Mouse (Mus musculus): Measurements from ENCODE around the gene Rgl2. TPM values are rescaled to one million over a fixed set of nuclear protein-coding genes. Genes with fewer than 3 reads are reported as not detected.
A peak's percentile ranks its signal among the peaks of the same experiment; 100 is the strongest.

Rgl2 gene
- polyA plus RNA-seq, 1 experiment from 2014 or later, result 60.1 TPM

- peaks cover 41% of the 10 kb centered on the region for H3K4me1 ChIP-seq (replicated peaks)
- ATAC-seq (ENCODE audit: low FRiP score, low read depth), result no peak
- H3K9me3 ChIP-seq, result no peaks in the 10 kb centered on the region
- peaks cover 31% of the 10 kb centered on the region for H3K36me3 ChIP-seq
- peak overlapping the region; percentile 72 for H3K4me3 ChIP-seq
- peak overlapping the region; percentile 81 for H3K9ac ChIP-seq
- H3K27ac ChIP-seq (replicated peaks), result peak overlapping the region; percentile 82; the same call in 1 of the 2 replicates
- H3K4me2 ChIP-seq, result peak overlapping the region; percentile 93
- no peaks in the 10 kb centered on the region for H3K27me3 ChIP-seq
- WGBS, result 50% methylated on average over 11 of the region's 11 CpGs
Observed at GRCm38 (mm10) chr17:33910346-33911051, 18.8 kb upstream of the Rgl2 start.

DNA sequence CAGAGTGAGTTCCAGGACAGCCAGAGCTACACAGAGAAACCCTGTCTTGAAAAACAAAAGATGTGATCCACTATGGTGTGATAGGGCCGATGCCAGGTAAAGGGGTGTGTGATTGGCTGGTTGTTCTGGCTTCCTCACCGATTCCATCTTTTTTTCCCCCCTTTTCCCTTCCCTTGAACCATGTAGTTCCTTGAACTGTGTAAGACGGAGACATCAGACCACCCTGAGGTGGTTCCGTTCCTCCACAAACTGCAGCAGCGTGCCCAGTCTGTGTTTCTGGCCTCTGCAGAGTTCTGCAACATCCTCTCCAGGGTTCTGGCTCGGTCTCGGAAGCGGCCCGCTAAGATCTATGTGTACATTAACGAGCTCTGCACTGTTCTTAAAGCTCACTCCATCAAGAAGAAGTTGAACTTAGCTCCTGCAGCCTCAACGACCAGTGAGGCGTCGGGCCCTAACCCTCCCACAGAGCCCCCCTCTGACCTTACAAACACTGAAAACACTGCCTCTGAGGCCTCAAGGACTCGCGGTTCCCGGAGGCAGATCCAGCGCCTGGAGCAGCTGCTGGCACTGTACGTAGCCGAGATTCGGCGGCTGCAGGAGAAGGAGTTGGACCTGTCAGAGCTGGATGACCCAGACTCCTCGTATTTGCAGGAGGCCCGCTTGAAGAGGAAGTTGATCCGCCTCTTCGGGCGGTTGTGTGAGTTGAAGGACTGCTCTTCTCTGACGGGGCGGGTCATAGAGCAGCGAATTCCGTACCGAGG is 18.1 kb upstream of the Rgl2 start:
- ATAC-seq (ENCODE audit: low FRiP score, low read depth), result no peak
- H3K27ac ChIP-seq (replicated peaks), result no peak overlapping the region
- 0 out of 2 replicates have a peak overlapping the region, but pooled peaks have one; percentile 93 for H3K4me2 ChIP-seq
- no peaks in the 10 kb centered on the region for H3K27me3 ChIP-seq
- 90% methylated on average over 31 of the region's 31 CpGs for WGBS
- H3K36me3 ChIP-seq, result peaks cover 31% of the 10 kb centered on the region
- peaks cover 42% of the 10 kb centered on the region for H3K4me1 ChIP-seq (replicated peaks)
- H3K4me3 ChIP-seq, result no peak overlapping the region
- H3K9me3 ChIP-seq, result no peaks in the 10 kb centered on the region
- H3K9ac ChIP-seq, result no peak overlapping the region

DNA sequence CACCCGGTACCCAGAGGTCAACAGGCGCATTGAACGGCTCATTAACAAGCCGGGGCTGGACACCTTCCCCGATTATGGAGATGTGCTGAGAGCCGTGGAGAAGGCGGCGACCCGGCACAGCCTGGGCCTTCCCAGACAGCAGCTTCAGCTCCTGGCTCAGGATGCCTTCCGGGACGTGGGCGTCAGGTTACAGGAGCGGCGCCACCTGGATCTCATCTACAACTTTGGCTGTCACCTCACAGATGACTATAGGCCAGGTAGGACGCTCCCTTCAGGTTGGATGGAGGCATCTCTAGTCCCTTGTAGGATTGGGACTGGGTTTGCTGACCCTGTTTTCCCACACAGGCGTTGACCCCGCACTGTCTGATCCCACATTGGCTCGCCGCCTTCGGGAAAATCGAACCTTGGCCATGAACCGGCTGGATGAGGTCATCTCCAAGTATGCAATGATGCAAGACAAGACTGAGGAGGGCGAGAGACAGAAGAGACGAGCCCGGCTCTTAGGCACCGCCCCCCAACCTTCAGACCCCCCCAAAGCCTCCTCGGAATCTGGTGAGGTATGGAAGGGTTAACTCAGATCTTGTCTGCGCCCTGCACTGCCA is 17.4 kb upstream of the Rgl2 start:
- ATAC-seq (ENCODE audit: low FRiP score, low read depth), result no peak
- no peak overlapping the region for H3K4me2 ChIP-seq
- H3K4me3 ChIP-seq, result no peak overlapping the region
- H3K9ac ChIP-seq, result no peak overlapping the region
- H3K27ac ChIP-seq (replicated peaks), result no peak overlapping the region
- WGBS, result 90% methylated on average over 28 of the region's 28 CpGs
- peaks cover 48% of the 10 kb centered on the region for H3K4me1 ChIP-seq (replicated peaks)
- peaks cover 31% of the 10 kb centered on the region for H3K36me3 ChIP-seq
- no peaks in the 10 kb centered on the region for H3K27me3 ChIP-seq
- H3K9me3 ChIP-seq, result no peaks in the 10 kb centered on the region

- ATAC-seq (ENCODE audit: low FRiP score, low read depth), result no peak
- H3K36me3 ChIP-seq, result peaks cover 31% of the 10 kb centered on the region
- H3K4me2 ChIP-seq, result no peak overlapping the region
- no peak overlapping the region for H3K4me3 ChIP-seq
- no peaks in the 10 kb centered on the region; the same call in 1 of the 2 replicates for H3K27me3 ChIP-seq
- WGBS, result 89% methylated on average over 10 of the region's 10 CpGs
- H3K9me3 ChIP-seq, result no peaks in the 10 kb centered on the region
- H3K27ac ChIP-seq (replicated peaks), result no peak overlapping the region
- peaks cover 45% of the 10 kb centered on the region for H3K4me1 ChIP-seq (replicated peaks)
- H3K9ac ChIP-seq, result no peak overlapping the region
Observed at GRCm38 (mm10) chr17:33913264-33913663, 16.1 kb upstream of the Rgl2 start.

GRCm38 (mm10) chr17:33913905-33914304 is 15.4 kb upstream of the Rgl2 start:
- Histone ChIP-seq H3K27me3 (no peaks in the 10 kb centered on the region; the same call in 1 of the 2 replicates), H3K4me1 (replicated peaks) (peaks cover 45% of the 10 kb centered on the region), H3K4me2 (no peak overlapping the region), H3K36me3 (peaks cover 33% of the 10 kb centered on the region), H3K9ac (no peak overlapping the region), H3K4me3 (no peak overlapping the region), H3K27ac (replicated peaks) (no peak overlapping the region), H3K9me3 (no peaks in the 10 kb centered on the region)
- no peak for ATAC-seq (ENCODE audit: low FRiP score, low read depth)
- WGBS, result 96% methylated on average over 8 of the region's 8 CpGs

GRCm38 (mm10) chr17:33914969-33915391 is 14.4 kb upstream of the Rgl2 start:
- Histone ChIP-seq H3K27me3 (no peaks in the 10 kb centered on the region; the same call in 1 of the 2 replicates), H3K9me3 (no peaks in the 10 kb centered on the region), H3K36me3 (peaks cover 33% of the 10 kb centered on the region), H3K27ac (replicated peaks) (no peak overlapping the region; the same call in 1 of the 2 replicates), H3K9ac (no peak overlapping the region), H3K4me2 (peak overlapping the region; percentile 78), H3K4me1 (replicated peaks) (peaks cover 51% of the 10 kb centered on the region), H3K4me3 (0 out of 2 replicates have a peak overlapping the region, but pooled peaks have one; percentile 57)
- ATAC-seq (ENCODE audit: low FRiP score, low read depth), result no peak
- WGBS, result 68% methylated on average over 13 of the region's 13 CpGs

DNA sequence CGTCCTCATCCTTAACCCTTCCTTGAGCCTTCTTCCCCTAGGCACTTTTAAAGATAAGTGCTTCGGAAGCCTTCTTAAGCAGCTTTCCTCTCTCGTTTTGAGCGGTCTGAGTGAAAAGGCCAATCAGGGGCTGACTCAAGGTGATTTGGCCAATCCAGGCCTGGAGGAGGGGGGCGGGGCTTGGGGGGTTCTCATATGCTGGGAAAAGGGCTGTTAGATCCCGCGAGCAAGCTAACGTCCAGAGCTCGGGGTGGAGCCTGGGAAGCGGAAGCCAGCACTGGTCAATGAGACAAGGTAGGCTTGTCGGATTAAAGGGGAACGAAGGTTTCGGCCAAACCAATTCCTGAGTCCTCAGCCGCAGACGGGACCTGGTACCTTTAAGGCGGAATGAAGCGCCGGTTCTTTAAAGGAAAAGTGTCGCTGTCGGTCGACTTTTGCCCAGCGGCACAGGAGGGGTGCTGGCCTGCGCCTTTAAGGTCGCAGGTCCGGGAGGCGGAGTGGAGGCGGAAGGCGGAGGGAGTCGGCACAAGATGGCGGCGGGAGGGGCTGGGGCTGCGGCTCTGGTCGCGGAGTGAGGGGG is 13.6 kb upstream of the Rgl2 start, which contains the start of the genes Tapbp and Zbtb22:
Gene Tapbp, plus strand, starts transcription at position 229 of the 580 bp plus-strand sequence.
Gene Zbtb22, plus strand, starts transcription at position 234 of the 580 bp plus-strand sequence.
- H3K27ac ChIP-seq (replicated peaks), result peak within 1 kb of the TSS; percentile 84
- peaks cover 33% of the 10 kb centered on the region for H3K36me3 ChIP-seq

DNA sequence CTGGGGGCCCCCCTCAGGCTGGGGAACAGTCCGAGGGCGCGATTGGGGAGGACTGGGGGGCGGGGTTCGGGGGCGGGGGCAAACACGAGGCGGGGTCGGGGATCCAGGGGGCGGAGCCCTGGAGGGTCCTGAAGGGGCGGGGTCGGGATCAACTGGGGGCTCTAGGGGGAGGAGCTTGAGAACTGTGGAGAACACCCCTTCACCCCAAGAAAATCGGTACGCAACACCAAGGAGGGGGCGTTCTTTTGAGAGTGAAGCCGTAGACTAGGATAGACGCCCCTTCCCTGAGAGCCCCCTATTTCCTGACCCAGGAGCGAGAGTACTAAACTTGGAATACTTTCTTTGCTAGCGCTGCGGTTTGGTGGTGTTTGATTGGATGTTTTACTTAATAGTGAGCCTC is 13.0 kb upstream of the Rgl2 start:
- Histone ChIP-seq H3K36me3 (peaks cover 30% of the 10 kb centered on the region), H3K9ac (peak overlapping the region; percentile 52), H3K9me3 (no peaks in the 10 kb centered on the region), H3K4me2 (peak overlapping the region; percentile 78), H3K27me3 (no peaks in the 10 kb centered on the region; the same call in 1 of the 2 replicates), H3K4me1 (replicated peaks) (peaks cover 51% of the 10 kb centered on the region), H3K27ac (replicated peaks) (peak overlapping the region; percentile 84), H3K4me3 (peak overlapping the region; percentile 57)
- under 1% methylated on average over 17 of the region's 20 CpGs for WGBS
- peak; percentile 13 for ATAC-seq (ENCODE audit: low FRiP score, low read depth)

More for the DNA sequence above, 13.6 kb upstream of the Rgl2 start, which contains the start of the genes Tapbp and Zbtb22:
- Histone ChIP-seq H3K4me1 (replicated peaks) (peaks cover 51% of the 10 kb centered on the region), H3K9me3 (no peaks in the 10 kb centered on the region), H3K4me3 (peak within 1 kb of the TSS; percentile 57), H3K9ac (peak within 1 kb of the TSS; percentile 52), H3K27me3 (no peaks in the 10 kb centered on the region; the same call in 1 of the 2 replicates), H3K4me2 (peak within 1 kb of the TSS; percentile 78)
- peak; percentile 93 for ATAC-seq (ENCODE audit: low FRiP score, low read depth)
- under 1% methylated on average over 31 of the region's 34 CpGs for WGBS

GRCm38 (mm10) chr17:33916847-33917655 is 12.3 kb upstream of the Rgl2 start:
- Histone ChIP-seq H3K9ac (peak overlapping the region; percentile 52), H3K4me2 (peak overlapping the region; percentile 78), H3K9me3 (no peaks in the 10 kb centered on the region), H3K27me3 (no peaks in the 10 kb centered on the region; the same call in 1 of the 2 replicates), H3K4me3 (peak overlapping the region; percentile 57), H3K36me3 (peaks cover 22% of the 10 kb centered on the region), H3K4me1 (replicated peaks) (peaks cover 46% of the 10 kb centered on the region), H3K27ac (replicated peaks) (0 out of 2 replicates have a peak overlapping the region, but pooled peaks have one; percentile 11)
- 71% methylated on average over 31 of the region's 31 CpGs for WGBS
- ATAC-seq (ENCODE audit: low FRiP score, low read depth), result no peak

DNA sequence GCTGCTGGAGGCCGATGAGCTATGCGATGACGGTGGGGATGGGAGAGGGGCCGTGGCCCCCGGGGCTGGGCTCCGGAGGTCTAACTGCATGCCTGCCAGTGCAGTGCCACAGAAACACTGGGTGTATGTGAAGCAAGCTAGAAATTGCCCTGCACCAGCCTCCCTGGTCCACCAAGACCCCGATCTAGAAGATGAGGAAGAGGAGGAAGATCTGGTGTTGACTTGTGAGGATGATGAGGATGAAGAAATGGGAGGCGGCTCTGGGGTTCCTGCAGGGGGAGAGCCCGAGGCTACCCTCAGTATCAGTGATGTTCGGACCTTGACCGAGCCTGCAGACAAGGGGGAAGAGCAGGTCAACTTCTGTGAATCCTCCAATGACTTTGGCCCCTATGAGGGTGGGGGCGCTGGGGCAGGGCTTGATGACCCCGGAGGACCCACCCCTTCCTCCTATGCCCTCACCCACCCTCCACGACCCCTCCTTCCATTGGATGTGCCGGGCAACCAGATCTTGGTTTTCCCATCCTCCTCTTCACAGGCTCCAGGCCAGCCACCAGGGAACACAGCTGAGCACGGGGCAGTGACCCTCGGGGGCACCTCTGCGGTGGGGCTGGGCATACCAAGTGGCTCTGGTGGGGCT is 11.6 kb upstream of the Rgl2 start:
- Histone ChIP-seq H3K9me3 (no peaks in the 10 kb centered on the region), H3K4me3 (no peak overlapping the region), H3K27me3 (no peaks in the 10 kb centered on the region; the same call in 1 of the 2 replicates), H3K27ac (replicated peaks) (no peak overlapping the region), H3K4me1 (replicated peaks) (peaks cover 45% of the 10 kb centered on the region), H3K36me3 (peaks cover 17% of the 10 kb centered on the region), H3K9ac (no peak overlapping the region), H3K4me2 (no peak overlapping the region)
- ATAC-seq (ENCODE audit: low FRiP score, low read depth), result no peak
- WGBS, result 81% methylated on average over 18 of the region's 18 CpGs
